Mouse (Mus musculus) cerebellum, postnatal 10 days (tissue): ENCODE results near the gene Ephb1.
A peak's percentile ranks its signal among the peaks of the same experiment; 100 is the strongest.

ENCODE experiments used
- DNase-seq, 2 experiments: peaks; one replicate each; pipeline ENCODE4 v3.0.0; 2021; ENCODE audit warnings: mixed read lengths in 2 of 2

Gene Ephb1

DNA sequence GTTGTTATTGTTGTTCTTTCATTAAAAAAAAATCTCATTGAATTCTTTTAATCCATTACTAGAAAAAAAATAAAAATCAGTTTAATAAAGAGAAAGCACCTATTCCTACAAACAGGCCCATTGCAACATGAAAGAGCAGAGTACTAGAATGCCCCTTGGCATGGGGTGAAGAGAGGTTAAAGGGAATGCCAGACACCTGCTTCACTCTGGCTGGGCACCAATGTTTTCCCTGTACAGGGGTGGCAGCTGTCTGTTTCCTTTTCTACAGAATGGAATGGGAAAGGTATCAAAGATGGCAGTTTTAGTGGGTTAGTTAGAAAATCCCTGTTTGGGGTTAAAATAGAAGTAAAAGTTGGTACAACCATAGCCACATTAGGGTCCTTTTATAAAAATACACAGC, 224.0 kb downstream of the Ephb1 start:
- peak; percentile 69 to 74 for DNase-seq

DNA sequence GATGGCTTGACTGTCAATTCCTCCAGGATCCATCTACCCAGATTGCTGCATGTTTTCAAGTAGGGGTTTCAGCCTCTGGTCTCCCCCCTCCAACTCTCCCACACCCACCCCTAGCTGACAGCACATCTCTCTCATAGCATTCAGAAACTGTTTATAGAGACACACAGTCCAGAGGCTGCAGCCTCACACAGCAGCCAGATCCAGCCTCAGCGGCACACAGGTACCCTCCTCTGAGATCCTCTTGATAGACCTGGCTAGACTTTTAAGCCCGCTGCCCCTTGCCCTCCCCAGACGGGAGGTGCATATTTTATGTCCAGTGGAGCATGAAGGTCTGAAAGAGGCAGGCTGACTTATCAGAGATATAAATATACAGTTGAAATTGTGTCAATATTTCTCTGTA, 228.0 kb downstream of the Ephb1 start:
- DNase-seq = no peak

DNA sequence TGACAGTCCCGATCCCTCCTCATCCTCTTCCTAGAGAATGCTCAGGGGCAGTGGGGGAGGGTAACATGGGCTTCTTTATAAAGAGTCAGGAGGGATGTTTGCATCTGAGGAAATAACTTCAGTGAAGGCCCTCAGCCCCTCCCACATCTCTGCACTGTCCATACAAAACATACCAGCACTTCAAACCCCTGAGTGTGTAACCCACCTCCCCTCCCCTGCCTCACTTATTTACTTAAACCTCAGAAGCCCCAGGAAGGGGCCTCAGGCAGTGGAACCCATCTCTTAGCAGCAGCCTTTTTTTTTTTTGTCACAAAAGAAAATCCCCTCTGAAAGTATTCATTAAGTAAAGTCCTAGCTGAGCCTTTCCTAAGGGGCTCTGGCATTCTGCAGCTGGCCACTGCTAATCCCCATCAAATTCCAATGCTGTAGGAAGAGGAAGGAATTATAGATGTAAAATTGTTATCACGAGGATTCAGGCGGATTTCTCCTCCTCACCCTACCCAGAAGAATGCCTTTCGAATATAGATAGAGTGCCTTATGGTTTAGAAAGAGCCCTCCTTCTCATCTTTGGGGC, 231.5 kb downstream of the Ephb1 start:
- no peak for DNase-seq

DNA sequence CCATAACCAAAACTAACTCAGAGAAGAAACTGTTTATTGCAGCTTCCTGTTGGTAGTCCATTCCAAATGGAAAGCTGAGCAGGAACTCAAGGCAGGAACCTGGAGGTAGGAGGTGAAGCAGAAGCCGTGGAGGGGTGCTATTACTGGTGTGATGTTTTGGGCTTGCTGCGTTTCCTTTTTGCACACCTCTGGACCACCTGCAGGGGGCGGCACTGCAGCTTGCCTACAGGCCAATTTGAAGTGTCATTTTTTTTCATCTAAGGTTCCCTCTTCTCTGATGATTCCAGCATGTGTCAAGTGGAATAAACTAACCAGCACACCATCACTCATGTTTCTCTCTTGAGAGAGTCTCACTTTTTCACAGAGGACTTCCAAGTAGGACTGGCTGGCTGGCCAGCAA, 235.1 kb downstream of the Ephb1 start:
- peak; percentile 39 to 53 for DNase-seq

DNA sequence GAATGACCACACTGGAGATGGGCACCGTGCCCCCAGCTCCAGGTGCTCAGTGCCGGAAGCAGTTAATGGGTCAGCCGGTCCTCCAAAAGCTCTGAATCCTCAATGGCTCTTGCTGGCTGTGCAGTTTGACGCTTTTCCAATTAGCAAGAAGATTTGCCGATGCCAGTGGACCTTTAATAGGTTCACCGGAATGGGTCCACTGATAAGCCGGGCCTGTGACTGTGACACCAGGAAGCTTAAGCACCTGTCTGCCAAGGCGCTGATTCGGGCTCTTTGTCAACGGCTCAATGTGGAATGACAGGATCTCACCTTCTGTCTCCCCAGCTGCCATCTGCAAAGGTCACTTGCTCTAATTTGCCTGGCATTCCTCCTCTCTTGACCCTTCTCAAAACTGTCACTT, 239.2 kb downstream of the Ephb1 start:
- DNase-seq = peak; percentile 80 to 84

DNA sequence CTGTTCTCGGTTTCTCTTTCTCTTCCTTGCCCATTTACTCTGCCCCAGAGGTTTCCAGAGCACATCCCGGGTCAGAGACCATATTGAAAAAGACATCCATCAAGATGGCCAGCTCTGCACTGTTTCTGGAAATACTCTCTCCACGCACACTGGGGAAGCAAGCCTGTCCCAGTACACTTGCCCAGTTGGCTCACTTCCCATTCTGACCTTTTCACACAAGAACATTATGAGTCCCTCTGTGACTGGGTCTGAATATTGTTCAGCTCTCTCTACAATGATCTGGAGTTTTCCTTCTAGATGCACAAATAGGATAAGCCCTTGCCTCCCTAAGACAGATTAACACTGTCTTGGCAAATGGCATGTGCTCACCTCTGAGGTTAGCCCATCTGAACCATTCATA, 243.0 kb downstream of the Ephb1 start:
- DNase-seq = peak; percentile 62 to 63

DNA sequence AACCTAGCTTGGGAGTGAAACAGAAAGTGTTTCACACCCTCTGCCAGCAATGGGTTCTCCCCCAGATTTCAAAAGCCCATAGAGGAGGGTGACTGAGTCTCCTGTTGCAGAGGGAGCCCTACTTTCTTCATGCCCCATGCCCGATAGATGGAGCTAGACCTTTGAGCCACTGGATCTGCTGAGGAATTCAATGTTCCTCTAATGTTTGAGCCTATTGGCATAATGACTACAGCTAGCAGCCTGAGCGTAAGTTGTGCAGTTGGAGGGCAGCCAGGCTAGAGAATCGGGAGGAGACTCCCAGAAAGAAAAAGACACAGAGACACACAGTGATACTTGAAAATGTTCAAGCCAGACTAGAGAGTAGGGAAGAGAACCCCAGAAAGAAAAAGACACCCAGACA, 246.5 kb downstream of the Ephb1 start:
- DNase-seq = peak; percentile 59 to 68

DNA sequence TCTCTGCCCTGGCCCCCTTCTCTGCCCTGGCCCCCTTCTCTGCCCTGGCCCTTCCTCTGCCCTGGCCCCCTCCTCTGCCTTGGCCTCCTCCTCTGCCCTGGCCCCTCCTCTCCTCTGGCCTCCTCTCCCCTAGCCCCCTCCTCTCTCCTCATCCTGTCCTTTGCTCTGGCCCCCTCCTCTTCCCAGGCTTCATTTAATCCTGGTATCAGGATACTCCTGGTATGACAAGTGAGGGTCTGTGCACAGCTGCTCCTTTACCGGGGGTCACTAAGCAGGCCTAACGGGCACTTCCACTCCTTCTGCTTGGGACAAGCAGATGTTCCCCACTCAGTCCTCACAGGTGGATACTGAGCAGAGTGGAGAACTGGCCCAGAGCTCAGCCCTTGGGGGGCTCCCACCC, 247.3 kb downstream of the Ephb1 start:
- DNase-seq = no peak

DNA sequence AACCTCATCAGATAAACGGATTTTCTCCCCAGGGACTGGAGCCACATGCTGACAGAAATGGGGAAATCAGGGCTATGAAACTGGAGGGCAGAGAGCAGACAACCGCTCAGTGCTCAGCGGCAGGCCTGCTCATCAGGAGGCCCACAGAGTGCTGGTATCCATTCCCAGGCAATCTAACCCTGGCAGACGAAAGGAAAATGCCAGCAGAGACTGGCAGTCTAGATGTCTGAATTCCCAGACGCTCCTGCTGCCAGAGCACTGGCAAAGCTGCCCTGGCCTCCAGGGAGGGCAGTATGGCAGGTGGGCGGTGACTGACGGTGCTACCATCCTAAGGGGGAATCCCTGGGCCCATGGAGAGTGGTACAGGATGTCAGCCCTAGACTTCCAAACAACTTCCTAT, 257.7 kb downstream of the Ephb1 start:
- peak in 1 of 2 experiments; percentile 47 for DNase-seq

DNA sequence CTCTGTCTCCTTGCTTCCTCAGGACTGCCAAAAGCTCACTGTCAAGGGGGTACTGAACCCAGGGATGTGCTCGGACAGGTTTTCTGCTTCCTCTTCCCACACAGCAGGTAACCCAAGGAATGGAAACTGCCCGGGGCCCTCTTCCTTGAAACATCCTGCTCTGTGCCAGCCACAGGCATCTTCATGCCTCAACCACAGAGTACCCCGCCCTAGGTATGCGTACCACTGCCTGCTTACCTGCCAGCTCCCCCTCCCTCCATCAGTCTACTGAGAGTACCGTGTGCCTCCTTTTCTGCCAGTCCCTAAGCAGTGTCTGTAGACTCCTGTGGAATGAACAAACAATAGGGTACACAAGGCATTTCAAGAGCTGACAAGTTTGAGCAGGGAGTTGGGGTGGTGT, 265.9 kb downstream of the Ephb1 start:
- DNase-seq = no peak

DNA sequence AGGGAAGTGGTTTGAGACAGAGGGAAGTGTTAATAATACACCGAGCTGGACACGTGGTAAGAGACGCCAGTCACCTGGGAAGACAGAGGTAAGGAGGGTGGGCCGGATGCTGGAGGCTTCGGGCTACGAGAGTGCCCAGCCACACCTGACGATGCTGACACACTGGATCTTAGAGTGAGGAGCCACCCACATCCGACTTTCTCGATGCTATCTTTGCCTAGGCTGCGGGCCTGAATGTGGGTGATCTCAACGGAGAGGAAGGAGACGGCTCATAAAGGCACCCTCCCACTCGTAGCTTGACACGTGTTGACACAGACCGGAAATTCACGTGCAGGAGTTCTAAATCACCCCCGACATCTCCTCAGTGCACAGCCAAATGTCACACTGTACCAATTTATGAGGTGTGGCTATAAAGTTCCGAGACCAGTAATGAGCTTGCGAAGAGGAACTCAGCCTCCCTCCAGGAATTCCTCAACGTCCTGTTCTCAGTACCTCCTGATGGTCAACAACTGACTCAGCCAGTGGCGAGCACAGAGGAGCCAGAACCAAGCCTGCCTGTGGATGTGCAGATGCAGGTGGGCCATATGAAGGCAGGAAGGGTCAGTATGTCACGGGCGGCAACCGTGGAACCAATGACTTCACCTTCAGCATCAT, 268.3 kb downstream of the Ephb1 start:
- DNase-seq = no peak

DNA sequence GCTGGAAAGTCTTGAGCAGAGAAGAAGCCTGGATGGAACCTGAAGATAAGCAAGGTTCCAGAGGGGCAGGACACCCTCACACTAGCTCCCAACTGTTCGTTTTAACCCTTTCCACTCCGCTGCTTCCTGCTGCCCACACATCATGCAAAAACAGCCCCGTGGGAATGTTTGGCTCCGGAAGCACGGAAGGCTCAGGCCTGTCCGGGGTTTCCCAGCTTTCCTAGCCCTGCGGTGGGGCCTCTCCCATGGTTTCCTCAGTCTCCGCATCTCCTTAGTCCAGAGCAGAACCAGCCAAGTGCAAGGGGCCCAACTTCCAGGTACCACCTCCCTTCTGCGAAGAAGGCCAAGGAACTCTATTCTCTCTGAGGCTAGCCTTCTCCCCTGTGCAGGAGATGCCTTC, 269.0 kb downstream of the Ephb1 start:
- no peak for DNase-seq

DNA sequence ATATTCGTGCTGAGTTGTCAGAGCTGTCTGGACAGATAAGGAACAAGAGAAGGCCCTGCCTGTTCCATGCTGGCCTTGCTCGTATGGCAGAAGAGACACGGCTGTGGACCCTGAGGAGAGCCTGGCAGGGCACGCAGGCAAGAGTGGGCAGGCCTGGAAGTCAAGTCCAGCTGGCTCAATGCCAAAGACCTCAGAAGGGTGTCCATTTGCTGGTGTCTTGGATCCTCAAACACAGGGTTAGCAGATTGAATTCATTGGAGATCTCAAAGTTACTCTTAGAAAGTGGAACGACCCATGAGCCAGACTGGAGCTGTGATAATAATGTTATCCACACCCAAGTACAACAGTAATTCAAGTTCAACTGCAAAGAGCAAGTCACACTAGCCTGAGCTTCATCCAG, 273.6 kb downstream of the Ephb1 start:
- DNase-seq = peak; percentile 81 to 89

DNA sequence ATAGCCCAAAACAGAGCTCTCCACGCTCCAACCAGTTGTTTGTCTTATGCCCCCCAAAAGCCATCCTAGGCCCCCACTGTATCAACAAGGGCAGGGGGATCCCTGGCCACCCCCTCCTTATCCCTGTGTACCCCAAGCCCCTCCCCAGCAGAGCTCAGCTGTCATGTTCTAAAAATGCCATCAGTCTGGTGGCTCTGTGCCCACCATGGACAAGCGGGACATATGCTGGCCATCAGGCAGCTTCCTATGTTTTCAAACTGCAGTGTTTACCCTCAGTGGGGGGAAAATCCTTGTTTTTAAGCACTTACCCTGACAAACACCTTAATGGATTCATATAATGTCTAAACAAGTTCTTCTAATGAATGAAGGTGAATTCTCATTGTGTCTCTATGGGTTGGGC, 275.3 kb downstream of the Ephb1 start:
- DNase-seq = peak; percentile 66 to 72

DNA sequence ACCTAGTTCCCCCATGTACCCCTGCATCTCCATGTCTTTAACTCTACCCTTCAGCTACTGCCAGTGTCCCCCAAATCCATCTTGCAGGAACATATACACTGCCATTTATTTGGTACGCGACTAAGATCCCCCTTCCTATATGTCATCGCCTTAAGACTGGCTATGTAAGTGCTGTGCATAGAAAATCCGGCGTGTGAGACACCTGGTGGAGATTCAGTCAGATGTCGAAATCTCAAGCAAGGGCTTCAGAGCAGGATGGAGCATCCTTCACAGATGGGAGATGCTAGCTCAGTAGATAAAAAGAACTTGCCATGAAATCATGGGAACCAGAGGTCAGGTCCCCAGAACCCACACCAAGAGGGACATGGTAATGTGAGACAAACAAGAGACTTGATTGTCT, 276.3 kb downstream of the Ephb1 start:
- DNase-seq = no peak

DNA sequence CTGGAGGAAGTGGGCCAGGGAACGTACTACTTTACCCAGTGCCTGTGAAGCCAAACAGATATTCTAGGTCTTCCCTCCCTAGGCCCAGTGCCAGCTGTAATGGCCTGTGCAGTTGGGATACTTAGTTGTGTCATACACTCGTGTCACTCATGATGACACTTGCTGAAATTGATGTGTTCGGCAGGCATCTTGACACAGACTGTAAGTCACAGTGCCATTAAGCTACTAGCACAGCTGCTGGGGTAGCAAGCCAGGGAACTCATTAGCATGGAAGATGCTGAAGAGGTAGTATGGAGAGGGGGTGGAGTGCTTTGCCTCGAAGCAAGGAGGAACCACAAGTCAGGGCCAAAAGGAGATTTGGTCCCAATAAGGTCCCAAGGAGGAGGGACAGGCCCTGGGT, 279.0 kb downstream of the Ephb1 start:
- DNase-seq = peak in 1 of 2 experiments; percentile 33

DNA sequence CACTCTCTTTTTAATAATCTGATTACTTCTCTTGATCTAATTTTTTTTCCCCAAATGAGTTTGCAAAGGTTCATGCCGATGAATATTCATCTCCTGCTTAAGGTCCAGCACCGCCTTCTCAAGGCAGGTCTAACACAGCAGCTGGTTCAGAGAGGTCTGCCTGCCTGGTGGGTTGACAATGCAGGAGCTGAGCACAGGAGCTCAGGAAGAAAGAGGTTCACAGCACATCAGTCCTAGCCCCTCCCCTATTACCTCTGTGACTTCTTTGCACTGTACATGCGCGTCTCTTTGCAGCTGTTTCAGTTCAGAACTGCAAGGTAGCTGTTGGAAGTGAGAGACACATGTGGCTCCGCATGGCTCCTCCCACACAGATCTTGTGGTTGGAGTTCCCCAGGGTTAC, 281.1 kb downstream of the Ephb1 start:
- no peak for DNase-seq

DNA sequence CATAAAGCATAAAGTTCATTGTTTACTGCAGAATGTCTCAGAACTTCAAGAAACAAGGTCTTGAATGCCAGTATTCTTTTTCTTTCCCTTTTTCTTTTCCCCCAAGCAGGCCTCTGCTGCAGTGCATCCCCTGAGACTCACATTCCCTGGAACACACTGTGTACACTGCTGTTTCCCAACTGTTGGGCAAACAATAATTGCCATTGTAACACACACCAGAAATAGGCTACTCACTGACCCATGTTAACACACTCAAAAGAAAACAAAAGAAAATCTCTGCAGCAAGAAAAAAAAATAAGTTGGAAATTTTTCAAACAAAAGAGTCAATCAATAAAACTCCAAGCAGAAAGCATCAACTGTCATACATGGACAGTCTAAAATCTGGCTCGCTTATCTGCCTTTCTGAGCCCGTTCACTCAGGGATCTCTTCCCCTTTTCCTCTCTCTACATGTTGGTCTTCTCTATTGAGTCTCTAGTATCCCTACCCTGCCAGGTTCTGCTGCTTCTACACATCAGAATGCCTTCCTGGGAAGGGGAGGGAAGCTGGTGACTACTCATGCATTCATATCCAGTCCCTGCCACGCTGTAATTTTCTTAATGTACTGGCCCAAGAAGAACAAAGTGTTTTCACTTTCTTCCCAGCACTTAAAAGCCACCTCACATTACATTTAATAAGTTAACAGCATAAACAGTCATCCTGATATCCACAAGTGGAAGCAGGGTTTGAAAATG, 285.2 kb downstream of the Ephb1 start:
- DNase-seq = no peak

DNA sequence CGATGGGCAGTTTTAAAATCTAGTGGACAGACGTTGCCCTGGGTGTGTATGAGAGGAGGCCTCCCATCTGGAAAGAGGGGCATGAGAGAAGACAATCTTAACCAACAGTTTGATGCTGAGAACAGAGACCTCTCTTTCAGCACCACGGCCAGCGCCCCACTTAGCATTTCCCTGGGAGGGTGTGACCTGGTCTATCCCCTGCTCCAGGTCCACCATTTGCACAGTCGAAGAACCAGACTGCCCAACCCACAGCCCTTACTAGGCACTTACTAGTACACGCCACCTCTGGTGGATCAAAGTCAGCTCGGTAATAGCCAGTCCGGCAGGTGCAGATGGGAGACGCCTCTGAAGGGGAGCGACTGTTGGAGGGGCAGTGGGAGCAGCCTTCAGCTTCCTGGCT, 287.9 kb downstream of the Ephb1 start:
- no peak for DNase-seq

DNA sequence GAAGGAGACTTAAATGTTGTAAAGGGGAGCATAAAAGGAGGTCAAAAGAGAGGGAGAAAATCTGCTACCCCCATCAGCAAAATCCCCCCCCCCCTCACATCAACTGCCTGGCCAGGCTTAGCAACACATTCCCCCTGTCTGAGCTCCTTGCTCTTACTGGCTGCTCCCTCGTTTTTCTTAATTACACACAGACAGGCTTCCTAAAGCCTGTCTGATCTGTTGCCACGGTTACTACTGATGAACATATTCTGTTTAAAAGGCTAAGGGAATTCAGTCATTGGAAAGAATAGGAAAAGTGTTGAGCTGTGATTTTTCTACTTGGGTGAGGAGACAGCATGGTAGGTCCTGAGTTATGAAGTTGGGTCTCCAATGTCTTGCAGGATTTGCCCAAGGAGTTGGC, 308.6 kb downstream of the Ephb1 start:
- DNase-seq = no peak

DNA sequence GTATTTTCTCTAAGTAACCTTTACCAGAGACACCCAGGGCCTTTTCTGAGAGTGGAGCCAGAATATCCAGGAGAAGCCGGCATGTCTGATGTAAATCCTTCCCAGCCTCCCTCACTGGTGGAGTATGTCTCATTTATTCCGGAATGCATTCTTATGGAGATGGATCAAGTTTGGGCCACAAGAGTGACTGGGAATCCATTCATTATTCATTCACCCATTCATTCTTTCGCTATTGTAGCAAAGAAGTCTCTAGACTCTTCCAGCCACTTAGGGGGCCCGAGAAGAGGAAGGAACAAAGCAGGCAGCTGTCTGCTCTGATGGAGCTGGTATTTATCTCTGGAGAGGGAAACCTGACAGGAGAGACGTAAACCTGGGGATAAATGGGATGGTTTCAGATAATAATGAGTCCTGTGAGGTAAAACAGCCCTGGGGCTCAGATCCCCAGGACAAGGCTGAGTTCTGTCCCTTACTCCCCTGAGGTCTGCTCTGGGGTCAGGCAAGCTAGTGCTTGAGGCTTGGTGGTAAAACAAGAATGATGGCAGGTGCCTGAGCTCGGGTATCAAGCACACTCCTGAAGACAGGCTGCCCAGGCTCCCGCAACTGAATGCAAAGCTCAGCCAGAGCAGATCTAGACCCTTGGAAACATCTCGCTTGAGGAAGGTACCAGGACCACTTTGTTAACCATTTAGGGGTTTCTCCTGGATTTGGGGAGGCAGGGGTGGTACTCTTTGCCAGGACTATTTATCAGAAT, 309.2 kb downstream of the Ephb1 start:
- DNase-seq = no peak

DNA sequence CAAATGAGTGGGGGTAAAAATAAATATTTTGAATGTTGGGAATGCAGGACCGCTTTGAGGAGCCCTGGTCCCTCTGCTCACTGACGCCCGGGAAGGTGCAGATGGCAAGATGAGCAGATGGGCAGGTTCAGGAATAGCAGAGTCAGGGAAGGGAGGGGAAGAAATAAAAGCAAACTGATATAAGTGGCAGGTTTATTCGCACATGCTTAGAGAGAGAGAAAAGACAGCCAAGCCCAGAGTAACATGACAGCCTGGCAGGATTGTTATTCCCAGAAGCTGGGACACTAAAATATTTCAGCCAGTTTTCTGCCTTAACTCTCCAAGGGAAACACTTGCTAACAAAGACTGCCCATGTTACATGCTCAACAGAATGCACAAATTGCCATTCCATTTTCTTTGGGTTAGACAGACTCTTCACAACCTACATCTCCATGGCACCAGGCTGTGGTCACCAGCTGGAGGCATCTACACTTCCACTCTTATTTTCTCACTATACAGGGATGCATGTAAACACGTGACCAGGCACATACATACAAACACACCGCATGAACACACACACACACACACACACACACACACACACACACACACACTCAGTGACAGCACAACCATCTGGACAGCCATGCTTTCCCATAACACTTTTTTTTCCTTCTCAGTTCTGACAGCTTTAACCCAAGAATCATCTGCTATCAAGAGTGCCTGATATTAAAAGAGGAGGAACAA, 315.3 kb downstream of the Ephb1 start:
- DNase-seq = peak; percentile 49 to 50

DNA sequence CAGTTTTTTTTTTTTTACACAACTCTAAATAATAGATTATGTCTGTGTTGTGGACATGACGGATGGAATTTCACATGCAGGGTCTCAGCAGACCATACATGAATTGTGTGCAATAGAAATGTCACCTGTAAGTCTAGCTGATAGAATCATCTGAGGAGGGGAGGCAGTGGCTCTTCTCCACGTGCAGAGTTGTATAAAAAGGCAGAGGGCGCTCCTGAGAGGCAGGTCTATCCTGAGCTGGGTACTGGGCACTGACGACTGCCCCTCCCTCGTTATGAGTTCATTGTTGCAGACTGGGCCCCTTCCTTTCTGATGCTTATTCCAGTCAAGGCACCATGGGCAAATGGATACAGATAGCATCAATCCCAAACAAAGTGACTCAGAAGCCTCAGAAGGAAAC, 318.4 kb downstream of the Ephb1 start:
- DNase-seq = peak in 1 of 2 experiments; percentile 37
